Mouse (Mus musculus) olfactory bulb, adult 2 months (tissue): ENCODE results near the gene Heatr4.

Experiments used
- CTCF ChIP-seq: fragments of 200-500 bp; IDR thresholded peaks from 2 replicates; pipeline ENCODE4 v1.5.1; 2012; ENCODE audit warnings: low read depth, mild to moderate bottlenecking, low read length, moderate library complexity; ENCODE audit not compliant: insufficient read depth
- POLR2A ChIP-seq: fragments of 200-500 bp; IDR thresholded peaks from 2 replicates; pipeline ENCODE4 v1.6.1; 2012; ENCODE audit warnings: mild to moderate bottlenecking, low read depth, low read length, moderate library complexity; ENCODE audit not compliant: insufficient read depth

- TF ChIP-seq CTCF, result no peak
- TF ChIP-seq POLR2A, result no peak
Measured at GRCm38 (mm10) chr12:83989378-83989777, 4.7 kb upstream of the Heatr4 start.
